Mouse (Mus musculus) heart, adult 2 months (tissue): Measurements from ENCODE around the gene Pnmal1. TPM values are rescaled to one million over a fixed set of nuclear protein-coding genes. Genes with fewer than 3 reads are reported as not detected.
A peak's percentile ranks its signal among the peaks of the same experiment; 100 is the strongest.

ENCODE experiments used
- DNase-seq, 2 experiments: peaks; one replicate each; pipeline ENCODE4 v3.0.0; 2021
- H3K27ac ChIP-seq: fragments of 200-600 bp; 2 replicates; pipeline ENCODE4 v1.8.1; 2022
- H3K27me3 ChIP-seq: fragments of 200-500 bp; 2 replicates; pipeline ENCODE4 v1.6.1; 2012; ENCODE audit warnings: mild to moderate bottlenecking, low read length, inconsistent platforms, mixed read lengths; ENCODE audit not compliant: control insufficient read depth, insufficient read depth
- H3K36me3 ChIP-seq: fragments of 200-500 bp; 2 replicates; pipeline ENCODE4 v1.6.1; 2012; ENCODE audit warnings: low read length, inconsistent platforms; ENCODE audit not compliant: control insufficient read depth, insufficient read depth
- H3K4me1 ChIP-seq: fragments of 200-500 bp; 2 replicates; pipeline ENCODE4 v1.6.1; 2011; ENCODE audit warnings: low read length; ENCODE audit not compliant: control insufficient read depth, insufficient read depth
- H3K4me3 ChIP-seq: fragments of 200-600 bp; 2 replicates; pipeline ENCODE4 v1.8.1; 2022
- H3K79me2 ChIP-seq: fragments of 200-500 bp; replicated peaks from 2 replicates; pipeline ENCODE4 v1.6.1; 2012; ENCODE audit warnings: mild to moderate bottlenecking, inconsistent platforms, low read length, moderate library complexity, mixed read lengths; ENCODE audit not compliant: control insufficient read depth, insufficient read depth
- H3K9ac ChIP-seq: fragments of 200-500 bp; 2 replicates; pipeline ENCODE4 v1.6.1; 2012; ENCODE audit warnings: low read depth, mild to moderate bottlenecking, control low read depth, inconsistent platforms, low read length, mixed read lengths
- CTCF ChIP-seq: fragments of 200-600 bp; IDR thresholded peaks from 2 replicates; pipeline ENCODE4 v1.8.1; 2022; ENCODE audit warnings: antibody characterized with exemption, mild to moderate bottlenecking, moderate library complexity
- EP300 ChIP-seq: fragments of 200-500 bp; IDR thresholded peaks from 2 replicates; pipeline ENCODE4 v1.6.1; 2011; ENCODE audit warnings: low read depth, low read length, control low read depth; ENCODE audit not compliant: insufficient read depth
- POLR2A ChIP-seq: fragments of 200-500 bp; IDR thresholded peaks from 2 replicates; pipeline ENCODE4 v1.6.1; 2011; ENCODE audit warnings: mild to moderate bottlenecking, low read depth, low read length, control low read depth; ENCODE audit not compliant: insufficient read depth
- WGBS: fragments of 180-500 bp; shearing (Covaris S2); methylation state at CpG from one replicate; pipeline ENCODE4 v1.1.7; 2018; 5-methylcytosine and 5-hydroxymethylcytosine counted together
- intact Hi-C: fragments of 180-260 bp; cut with DNase I; formaldehyde crosslinking; loops from one replicate; pipeline ENCODE4 v1.15.1; 2025
- polyA plus RNA-seq: library from polyadenylated mRNA; depleted of rRNA; stranded (reverse); fragments of >200 nt; gene quantifications from 2 replicates; pipeline ENCODE4 v1.2.3, GENCODE M21; 2012
- total RNA-seq, 2 experiments: library from RNA; stranded (reverse); gene quantifications; 2 replicates each; pipeline ENCODE4 v1.2.3; 2021

Pnmal1 gene
- total and polyA plus RNA-seq, 3 experiments = 0.06 to 0.11 TPM; not detected in 1

DNA sequence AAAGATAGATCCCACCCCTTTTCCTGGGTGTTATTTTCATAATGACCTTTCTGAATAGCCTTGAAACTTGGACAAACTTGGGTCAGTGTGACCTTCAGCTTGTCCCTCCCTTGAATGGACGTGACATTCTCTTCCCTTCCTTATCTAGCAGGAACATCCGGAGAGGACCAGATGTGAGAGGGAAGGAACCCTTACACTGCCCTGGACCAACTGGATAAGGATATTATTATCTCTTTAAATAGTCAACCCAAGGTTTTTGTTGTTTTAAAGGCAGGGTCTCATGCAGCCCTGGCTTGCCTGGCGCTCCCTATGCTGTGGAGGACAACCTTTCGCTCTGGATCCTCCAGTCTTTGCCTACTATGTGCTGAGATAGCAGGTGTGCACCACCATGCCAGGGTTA is 39.8 kb downstream of the Pnmal1 start:
- Histone ChIP-seq H3K27me3 (no peaks in the 10 kb centered on the region), H3K27ac (peak overlapping the region; percentile 8; the same call in 1 of the 2 replicates), H3K79me2 (no peaks in the 10 kb centered on the region), H3K4me1 (peaks cover 12% of the 10 kb centered on the region), H3K36me3 (no peaks in the 10 kb centered on the region), H3K9ac (no peak overlapping the region), H3K4me3 (no peak overlapping the region)
- intact Hi-C loops = no loop called here
- DNase-seq = no peak
- no peak for TF ChIP-seq EP300
- TF ChIP-seq POLR2A = no peak
- TF ChIP-seq CTCF = no peak
- 19% methylated on average over 4 of the region's 4 CpGs for WGBS

DNA sequence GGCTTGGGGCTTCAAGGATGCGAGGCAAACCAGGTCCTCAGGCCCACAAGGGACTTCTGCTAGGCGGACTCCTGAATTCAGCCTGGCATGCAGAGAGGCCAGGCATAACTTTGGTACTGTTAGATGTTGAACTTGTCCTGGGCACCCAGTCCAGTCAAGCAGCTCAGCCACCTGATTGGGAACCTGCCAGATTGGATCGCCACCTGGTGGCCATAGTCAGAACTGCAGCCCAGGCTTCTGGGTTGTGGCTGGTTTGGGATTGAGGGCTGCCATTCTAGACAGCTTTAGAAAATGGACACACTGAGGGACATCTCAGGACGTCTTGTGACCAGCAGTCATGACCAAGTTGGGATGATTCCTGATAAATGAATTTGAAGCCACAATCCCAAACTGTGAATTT is 40.2 kb downstream of the Pnmal1 start:
- Histone ChIP-seq H3K9ac (no peak overlapping the region), H3K4me3 (no peak overlapping the region), H3K79me2 (no peaks in the 10 kb centered on the region), H3K27me3 (no peaks in the 10 kb centered on the region), H3K36me3 (no peaks in the 10 kb centered on the region), H3K4me1 (peaks cover 12% of the 10 kb centered on the region), H3K27ac (peak overlapping the region; percentile 8; the same call in 1 of the 2 replicates)
- 23% methylated on average over 4 of the region's 4 CpGs for WGBS
- peak; percentile 84 to 96 for DNase-seq
- intact Hi-C loops = no loop called here
- TF ChIP-seq CTCF (no peak), EP300 (peak; percentile 93)

DNA sequence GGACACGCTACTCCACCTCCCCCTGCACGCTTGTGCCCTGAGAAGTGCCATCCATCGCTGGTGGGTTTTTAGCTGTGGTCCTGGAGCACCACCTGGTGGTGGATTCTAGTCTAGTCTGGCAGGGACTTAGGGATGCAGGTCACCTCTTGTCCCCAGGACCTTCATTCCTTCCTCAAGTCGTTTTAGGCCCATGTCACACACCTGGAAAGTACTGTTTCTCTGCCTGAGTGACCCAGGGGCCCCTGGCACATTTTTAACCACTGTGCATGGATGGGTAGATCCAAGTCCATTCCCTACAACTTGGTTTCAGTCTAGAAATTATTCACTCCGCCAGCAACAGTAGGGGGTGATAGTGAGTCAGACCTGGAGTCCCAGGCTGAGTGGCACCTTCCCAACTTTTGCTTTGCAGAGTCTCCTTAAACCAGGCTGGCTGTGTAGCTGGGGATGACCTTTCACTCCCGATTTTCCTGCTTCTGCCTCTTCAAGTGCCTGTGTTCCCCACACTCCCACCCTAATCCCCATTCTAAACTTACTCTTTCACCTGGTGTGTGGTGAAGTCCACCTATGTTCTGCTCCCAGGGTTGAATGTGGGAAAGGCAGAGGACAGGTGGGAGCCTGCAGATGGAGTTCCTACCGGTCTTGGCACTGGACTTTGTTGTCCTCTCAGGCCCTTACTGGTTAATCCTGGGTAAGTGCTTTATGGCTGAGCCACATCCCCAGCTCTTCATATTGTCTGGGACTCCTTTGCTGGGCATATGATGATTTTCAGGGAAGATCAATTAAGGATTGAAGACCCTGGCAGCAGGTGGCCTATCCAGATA is 43.1 kb downstream of the Pnmal1 start:
- TF ChIP-seq CTCF = peak; percentile 89
- peak; percentile 85 for TF ChIP-seq EP300
- no peak for TF ChIP-seq POLR2A
- H3K36me3 ChIP-seq = no peaks in the 10 kb centered on the region
- H3K9ac ChIP-seq = no peak overlapping the region
- DNase-seq = peak; percentile 75 to 82
- intact Hi-C loops = loop anchor here (1.0 to 2.0 kb wide), 5 partner anchors 24 to 70 kb away; partner anchors contain the start of gene Ppp5c
- WGBS = 13% methylated on average over 7 of the region's 7 CpGs
- H3K79me2 ChIP-seq = no peaks in the 10 kb centered on the region
- H3K27ac ChIP-seq = peak overlapping the region; percentile 40
- H3K4me3 ChIP-seq = no peak overlapping the region
- peaks cover 12% of the 10 kb centered on the region for H3K4me1 ChIP-seq
- no peaks in the 10 kb centered on the region for H3K27me3 ChIP-seq

DNA sequence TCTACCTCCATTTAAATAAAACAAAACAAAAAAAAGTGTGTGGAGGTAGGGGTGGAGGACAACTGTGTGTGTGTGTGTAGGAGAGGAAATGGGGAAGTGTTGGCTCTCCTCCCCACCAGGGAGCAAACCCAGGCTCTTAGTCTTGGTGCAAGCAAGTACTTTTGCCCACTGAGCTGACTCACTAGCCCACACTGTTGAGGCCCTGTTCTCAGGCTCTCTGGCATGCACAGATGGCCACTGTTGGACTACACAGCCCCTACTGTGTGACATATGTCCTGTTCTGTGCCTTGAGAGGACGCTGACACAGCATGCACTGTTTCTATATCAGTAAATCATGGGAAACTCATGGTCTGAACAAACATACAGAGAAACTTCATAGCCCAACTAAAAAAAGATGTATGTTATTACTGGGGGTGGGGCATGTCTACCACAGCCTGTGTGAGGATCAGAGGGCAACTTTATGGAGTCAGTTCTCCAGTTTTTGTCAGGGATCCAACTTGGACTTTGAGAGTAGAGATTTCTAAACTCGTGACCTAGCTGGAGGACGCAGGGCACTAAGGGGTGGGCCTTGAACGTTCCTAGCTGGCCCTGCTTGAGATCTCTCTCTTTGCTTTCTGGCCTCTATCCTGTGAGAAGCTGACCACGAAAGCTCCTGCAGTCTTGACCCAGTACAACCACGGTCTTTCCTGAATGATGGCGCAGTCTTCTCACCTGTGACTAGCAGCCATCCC is 43.9 kb downstream of the Pnmal1 start:
- H3K9ac ChIP-seq = no peak overlapping the region
- H3K27me3 ChIP-seq = no peaks in the 10 kb centered on the region
- H3K4me1 ChIP-seq = peaks cover 12% of the 10 kb centered on the region
- WGBS = 46% methylated on average over 7 of the region's 7 CpGs
- intact Hi-C loops = loop anchor here (2.0 kb wide), 1 partner anchor 23 kb away; the partner anchor contains the start of gene Ppp5c
- H3K79me2 ChIP-seq = no peaks in the 10 kb centered on the region
- no peaks in the 10 kb centered on the region for H3K36me3 ChIP-seq
- DNase-seq = no peak
- no peak overlapping the region for H3K27ac ChIP-seq
- TF ChIP-seq CTCF = no peak
- TF ChIP-seq EP300 = no peak
- no peak for TF ChIP-seq POLR2A
- H3K4me3 ChIP-seq = no peak overlapping the region

DNA sequence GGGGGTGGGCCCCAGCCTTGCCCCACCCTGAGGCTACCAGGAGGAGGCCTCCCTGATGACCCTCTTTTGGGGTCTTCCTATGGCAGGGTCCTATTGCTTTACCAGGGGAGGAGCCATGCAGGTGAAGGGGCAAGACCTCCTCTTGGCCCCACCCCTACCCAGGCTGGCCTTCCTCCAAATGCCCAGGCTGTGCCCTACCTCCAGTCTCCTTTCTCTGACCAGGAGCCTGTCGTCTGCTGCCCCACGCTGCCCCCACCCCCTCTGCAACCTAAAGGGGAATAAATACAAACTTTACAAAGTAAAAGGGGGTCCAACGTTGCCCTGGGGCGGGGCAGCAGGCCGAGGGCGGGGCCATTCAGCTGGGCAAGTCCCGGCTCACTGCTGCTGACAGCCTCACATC is 45.2 kb downstream of the Pnmal1 start:
- H3K27ac ChIP-seq = no peak overlapping the region
- TF ChIP-seq CTCF = no peak
- no peak for TF ChIP-seq POLR2A
- no peak for TF ChIP-seq EP300
- no peak overlapping the region for H3K9ac ChIP-seq
- H3K4me1 ChIP-seq = peaks cover 9% of the 10 kb centered on the region
- no peak for DNase-seq
- H3K79me2 ChIP-seq = no peaks in the 10 kb centered on the region
- WGBS = 71% methylated on average over 7 of the region's 7 CpGs
- intact Hi-C loops = no loop called here
- no peaks in the 10 kb centered on the region for H3K27me3 ChIP-seq
- no peak overlapping the region for H3K4me3 ChIP-seq
- H3K36me3 ChIP-seq = no peaks in the 10 kb centered on the region

DNA sequence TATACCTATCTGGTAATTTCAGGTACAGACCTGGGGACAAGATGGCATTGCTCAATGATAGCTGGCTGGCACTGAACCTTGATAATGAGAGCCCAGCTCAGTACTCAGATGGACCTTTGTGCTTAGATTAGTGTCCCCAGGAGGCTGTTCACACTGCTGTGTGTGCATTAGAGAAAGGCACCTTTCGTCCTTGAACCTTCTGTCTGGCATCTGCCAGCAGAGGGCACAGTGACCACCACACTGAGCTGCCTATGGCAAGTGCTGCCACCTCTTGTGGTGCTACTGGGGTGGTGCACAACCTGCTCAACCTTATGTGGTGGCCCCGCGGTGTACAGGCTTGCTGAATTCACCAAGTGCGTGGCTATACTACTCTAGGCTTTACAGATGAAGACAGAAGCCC is 47.8 kb downstream of the Pnmal1 start:
- no peaks in the 10 kb centered on the region for H3K36me3 ChIP-seq
- intact Hi-C loops = no loop called here
- H3K9ac ChIP-seq = no peak overlapping the region
- TF ChIP-seq POLR2A = no peak
- TF ChIP-seq EP300 = 0 out of 2 replicates have a peak, but pooled peaks have one; percentile 46
- peak; percentile 71 for TF ChIP-seq CTCF
- no peaks in the 10 kb centered on the region for H3K79me2 ChIP-seq
- H3K4me3 ChIP-seq = no peak overlapping the region
- peaks cover 11% of the 10 kb centered on the region for H3K4me1 ChIP-seq
- DNase-seq = no peak
- H3K27ac ChIP-seq = no peak overlapping the region
- H3K27me3 ChIP-seq = no peaks in the 10 kb centered on the region
- WGBS = 66% methylated on average over 4 of the region's 4 CpGs
